Mouse (Mus musculus) granulocyte monocyte progenitor cell, adult 5-6 weeks (primary cell): ENCODE data around the gene Nedd8. TPM values are rescaled to one million over a fixed set of nuclear protein-coding genes. Genes with fewer than 3 reads are reported as not detected.

Experiments used
- ATAC-seq: replicated peaks from 2 replicates; pipeline ENCODE4 v1.8.0; 2016; ENCODE audit warnings: mild to moderate bottlenecking, moderate TSS enrichment, inconsistent platforms; ENCODE audit not compliant: poor library complexity, severe bottlenecking
- total RNA-seq, 2 experiments: library from RNA; stranded (forward) in 1 of 2; stranded (reverse) in 1 of 2; fragments of 200-712, 200-1000 nt in 1 of 2; fragments of >200 nt in 1 of 2; fragmentation: Nextera tagmentation in 1 of 2; gene quantifications; 2 replicates each; pipeline ENCODE4 v1.2.3; 2014 to 2017

Gene Nedd8
- total RNA-seq, 2 experiments from 2014 or later, result 353 to 474 TPM

- ATAC-seq, result no peak
Observed at GRCm38 (mm10) chr14:55672741-55673060, 777 bp upstream of the Nedd8 start.

GRCm38 (mm10) chr14:55671486-55671832 is 465 bp downstream of the Nedd8 start:
- ATAC-seq, result peak; percentile 25

DNA sequence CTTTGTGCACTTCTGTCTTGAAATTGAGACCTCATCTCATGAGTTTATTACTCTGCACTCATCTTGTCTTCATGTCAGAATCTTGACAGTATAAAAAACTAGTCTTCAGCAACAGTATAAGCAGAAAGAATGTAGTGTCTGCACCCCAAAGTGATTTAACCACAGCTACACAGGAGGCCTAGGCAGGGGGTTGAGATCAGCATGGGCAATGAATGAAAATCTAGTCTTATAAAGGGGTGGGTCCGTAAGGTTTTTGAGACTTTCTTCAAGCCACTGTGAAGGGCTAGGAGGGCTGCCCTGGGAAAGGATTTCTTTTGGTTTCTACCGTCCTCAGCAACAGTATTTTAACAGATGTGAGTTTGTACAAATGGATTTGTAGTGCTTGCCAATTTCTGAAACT is 11.3 kb downstream of the Nedd8 start:
- ATAC-seq, result peak; percentile 17; the same call in 1 of the 2 replicates

DNA sequence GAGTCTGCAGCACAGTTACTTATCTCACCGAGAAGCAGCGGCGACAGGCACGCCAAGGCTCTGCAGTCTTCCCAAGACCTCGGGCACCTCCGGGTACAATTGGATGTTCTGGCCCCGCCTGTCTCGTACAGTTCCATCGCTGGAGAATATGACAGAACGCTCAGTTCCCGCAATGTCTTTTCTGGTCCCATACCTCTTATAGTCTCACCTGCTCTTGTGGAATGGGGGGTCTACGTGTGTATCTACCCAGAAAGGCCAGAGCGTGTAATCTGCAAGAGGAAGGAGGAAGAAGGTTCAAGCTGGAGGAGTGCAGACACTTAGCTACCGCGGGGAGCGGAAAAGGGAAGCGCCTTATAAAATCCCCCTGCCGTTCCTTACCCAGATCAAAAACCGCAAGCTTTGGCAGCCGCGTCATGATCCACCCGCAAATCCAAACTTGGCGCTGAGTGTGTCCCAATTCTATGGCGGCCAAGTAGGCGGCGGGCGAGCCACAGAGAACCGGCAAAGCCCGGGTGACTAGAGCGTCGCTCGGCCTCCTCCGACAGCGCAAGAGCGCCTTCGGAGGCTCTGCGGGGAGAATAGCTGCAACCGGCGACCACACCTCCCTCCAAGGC is 11.9 kb downstream of the Nedd8 start, which contains the start of gene Mdp1:
TSS of gene Mdp1 (minus strand) at position 549 of the 614 bp plus-strand sequence.
- peak; percentile 96 for ATAC-seq

DNA sequence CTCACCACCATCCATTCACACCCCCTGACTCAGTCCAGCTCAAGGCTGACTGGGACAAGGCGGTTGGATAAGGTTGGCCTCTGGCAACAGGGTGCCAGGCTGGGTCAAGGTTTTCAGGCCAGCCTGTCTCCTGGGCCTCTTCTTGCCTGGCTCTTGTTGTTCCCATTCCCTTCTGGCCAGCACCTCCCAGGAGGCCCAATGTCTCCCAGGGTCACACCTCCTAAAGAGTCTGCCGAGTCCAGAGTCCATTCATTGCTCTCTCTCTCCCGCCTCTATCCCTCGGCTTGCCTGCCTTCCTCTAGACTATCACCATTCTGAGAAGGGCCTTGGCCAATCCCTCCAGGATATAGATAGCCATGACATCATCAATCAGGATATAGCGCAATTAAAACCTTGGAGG is 13.9 kb downstream of the Nedd8 start:
- ATAC-seq, result no peak

DNA sequence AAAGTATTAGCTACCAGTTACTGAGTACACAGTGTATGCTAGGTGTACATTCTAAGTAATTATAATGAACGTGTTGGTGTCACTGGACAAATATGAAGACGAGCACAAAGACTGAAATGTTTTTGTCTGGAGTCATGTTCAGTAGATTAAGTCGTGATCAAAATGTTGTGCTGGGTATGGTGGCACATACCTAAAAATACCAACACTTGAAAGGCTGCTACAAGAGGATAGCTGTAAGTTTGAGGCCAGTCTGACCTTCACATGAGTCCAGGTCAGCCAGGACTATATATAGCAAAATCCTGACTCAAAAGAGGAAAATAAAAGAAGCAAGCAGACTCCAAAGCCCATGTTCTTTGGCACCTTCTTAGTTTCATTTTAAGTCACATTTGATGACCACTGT is 15.0 kb downstream of the Nedd8 start:
- ATAC-seq, result no peak

- no peak for ATAC-seq
Observed at GRCm38 (mm10) chr14:55651528-55651927, 20.4 kb downstream of the Nedd8 start.

DNA sequence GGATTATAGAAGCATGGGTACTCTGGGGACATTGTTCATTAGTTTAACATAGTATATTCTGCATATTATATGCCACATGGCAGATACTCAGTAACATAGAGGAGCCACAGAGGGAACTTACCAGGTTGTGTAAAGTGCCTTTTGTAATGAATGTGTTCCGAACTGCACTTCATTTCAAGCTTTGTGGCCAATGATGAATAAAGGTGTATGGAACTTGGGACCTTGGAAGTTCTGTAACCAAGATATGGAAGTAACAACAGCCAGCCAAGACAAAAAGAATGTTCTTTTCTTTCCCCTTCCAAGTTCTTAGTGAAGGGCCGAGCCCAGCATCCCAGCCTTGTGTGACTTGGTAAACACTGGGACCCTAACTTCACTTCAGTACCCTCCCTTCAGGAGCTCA is 22.0 kb downstream of the Nedd8 start, which contains the start of gene Tssk4:
TSS of gene Tssk4 (plus strand) at position 301 of the 400 bp plus-strand sequence.
- ATAC-seq, result no peak

DNA sequence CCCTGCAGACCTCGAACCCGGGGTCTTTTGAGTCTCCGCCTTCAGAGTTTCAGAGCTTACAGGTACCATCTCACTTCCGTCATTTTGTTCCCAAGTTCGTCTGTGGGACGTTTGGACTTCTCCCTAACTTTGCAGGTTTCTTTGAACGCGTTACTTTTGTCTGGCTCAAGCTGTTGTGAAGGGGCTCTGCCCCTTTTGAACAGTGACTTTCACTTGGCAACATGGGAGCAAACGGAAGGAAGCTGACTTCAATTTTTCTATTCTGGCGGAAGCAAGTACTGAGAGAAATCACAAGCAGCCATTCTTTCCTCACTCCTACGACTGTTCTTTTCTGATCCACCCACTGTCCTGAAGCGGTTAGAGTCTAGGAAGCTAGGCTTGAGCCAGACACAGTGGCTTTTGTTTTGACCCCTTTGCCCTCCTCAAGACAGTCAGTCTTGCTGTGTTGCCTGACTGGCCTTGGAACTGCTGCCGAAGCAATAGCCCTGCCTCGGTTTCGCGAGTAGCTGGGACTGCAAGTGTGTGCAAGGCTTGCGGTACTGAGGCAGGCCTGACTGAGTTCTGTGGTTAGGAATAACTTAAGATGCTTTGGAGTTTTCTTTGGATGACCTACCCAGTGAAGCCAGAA is 27.5 kb downstream of the Nedd8 start:
- peak; percentile 13 for ATAC-seq

DNA sequence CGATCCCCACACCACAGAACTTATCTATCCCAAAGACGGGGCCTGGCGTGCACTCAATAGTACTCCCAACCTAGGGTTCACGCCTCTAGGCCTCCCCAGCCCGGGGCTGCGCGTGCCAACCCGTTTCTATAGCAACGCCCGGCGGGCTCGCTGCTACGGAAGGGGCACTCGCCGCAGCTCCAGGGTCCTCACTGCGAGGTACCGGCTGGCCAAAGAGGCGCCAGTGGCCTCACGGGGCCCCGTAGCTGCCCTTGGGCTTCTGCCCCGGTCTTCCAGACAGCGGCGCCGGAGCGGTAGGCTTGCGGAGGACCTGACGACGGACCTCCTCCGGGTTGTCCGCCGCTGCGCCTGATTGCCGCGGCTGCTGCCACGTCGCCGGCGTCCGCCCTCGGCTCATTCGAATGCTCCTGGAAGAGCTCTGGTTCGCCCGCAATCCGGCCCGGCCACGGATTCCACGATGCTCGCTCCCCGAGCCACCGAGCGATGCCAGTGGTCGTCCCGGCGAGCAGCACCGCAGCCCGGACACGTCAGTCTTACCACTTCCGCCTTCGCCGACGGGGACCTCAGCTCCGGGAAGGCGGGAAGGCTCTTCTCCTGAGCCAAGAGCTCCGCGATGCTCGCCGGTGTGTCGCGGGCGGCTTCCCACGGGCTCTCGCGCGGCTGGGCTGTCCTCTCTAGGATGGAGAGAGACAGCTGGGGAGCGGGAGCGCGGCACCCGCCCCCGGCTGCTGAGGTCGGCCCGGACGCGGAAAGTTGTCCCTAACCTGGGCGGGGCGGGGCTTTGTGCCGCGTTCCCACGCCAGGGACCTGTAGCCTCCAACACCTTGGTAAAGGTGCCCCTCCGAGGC is 28.6 kb downstream of the Nedd8 start, which contains the start of gene Tm9sf1:
TSS of gene Tm9sf1 (minus strand) at position 747 of the 848 bp plus-strand sequence.
- ATAC-seq, result peak; percentile 85

- no peak for ATAC-seq
Observed at GRCm38 (mm10) chr14:55642679-55643059, 29.3 kb downstream of the Nedd8 start.

DNA sequence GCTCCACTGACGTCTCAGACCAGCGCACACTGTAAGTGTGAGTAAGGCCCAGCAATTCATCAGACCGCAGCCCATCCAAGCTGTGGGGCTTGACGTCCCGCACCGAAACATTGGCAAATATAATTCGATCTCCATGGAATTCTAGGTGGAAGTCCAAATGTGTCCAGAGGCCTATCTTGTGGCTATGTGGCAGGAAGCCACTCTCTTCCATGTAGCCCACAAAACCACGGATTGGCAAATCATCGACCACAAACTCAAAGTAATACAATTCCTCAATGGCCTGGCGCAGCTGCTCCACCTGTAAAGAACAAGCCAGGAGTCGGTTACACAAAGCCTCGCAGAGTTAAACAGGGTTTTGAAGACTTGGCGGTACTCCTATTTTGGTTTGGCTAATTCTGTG is 30.6 kb downstream of the Nedd8 start:
- ATAC-seq, result no peak

DNA sequence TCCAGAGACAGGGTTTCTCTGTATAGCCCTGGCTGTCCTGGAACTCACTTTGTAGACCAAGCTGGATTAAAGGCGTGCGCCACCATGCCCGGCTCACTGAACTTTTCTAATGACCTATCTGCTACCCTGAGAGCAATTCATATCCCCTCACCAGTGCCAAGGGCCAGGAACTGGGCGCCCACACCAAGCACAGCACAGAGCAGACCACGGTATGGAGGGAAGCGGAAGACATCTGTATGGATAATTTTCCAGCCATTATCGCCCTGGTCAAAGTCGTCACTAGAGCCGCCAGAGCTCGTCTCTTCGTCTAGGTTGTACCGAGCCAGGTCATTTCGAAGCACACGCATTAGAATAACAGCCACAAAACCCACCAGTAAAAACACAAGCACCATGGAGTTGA is 31.1 kb downstream of the Nedd8 start:
- ATAC-seq, result no peak

DNA sequence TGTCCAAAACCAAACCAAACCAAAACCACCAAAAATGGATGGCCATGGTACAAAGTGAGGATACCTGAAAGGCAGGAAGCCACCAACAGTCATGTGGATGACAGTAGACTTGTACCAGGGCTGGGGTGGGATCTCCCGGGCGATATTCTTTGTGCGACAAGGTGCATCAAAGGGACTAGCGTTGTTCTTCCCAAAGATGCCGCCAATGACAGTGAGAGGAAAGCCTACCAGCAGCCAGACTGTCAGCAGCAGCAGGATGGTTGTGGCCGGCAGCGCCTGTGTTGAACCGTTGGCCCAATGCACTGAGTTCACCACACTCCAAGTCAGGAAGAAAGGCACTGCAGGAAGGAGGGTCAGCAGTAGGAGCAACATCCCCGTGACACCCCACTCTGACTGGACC is 34.1 kb downstream of the Nedd8 start, which contains the start of gene Gm49378:
TSS of gene Gm49378 (minus strand) at position 101 of the 400 bp plus-strand sequence.
- ATAC-seq, result no peak

DNA sequence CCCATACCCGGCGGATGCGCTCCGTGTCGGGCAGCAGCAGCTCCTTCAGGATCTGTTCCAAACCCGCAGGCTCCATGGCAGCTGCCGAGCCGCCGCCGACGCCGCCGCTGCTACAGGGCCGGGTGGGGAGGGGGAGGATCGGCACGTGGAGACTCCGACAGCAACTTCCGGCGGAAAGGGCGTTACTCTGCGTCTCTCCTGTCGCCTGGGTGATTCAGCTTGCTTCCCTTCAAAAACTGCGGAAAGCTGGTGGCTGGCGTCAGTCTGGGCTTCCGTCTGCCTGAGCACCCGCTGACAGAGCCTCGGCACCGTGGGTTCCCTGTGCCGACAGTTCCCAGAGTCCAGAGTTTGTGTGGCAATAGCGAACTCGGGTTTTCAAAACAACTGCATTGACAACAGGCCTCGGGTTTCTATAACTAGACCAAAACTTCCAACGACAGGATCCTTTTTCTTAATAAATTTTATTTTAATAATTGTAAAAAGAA is 36.4 kb downstream of the Nedd8 start, which contains the start of gene Ipo4:
TSS of gene Ipo4 (minus strand) at position 435 of the 485 bp plus-strand sequence.
- ATAC-seq, result peak; percentile 95

- ATAC-seq, result no peak; the same call in 1 of the 2 replicates
Observed at GRCm38 (mm10) chr14:55634874-55635522, 36.9 kb downstream of the Nedd8 start.

GRCm38 (mm10) chr14:55629312-55629711 is 42.6 kb downstream of the Nedd8 start:
- ATAC-seq, result peak; percentile 68

- ATAC-seq, result no peak
Observed at GRCm38 (mm10) chr14:55628077-55628827, 43.7 kb downstream of the Nedd8 start.

GRCm38 (mm10) chr14:55618486-55619195 is 53.3 kb downstream of the Nedd8 start:
- peak; percentile 33 for ATAC-seq
